Mouse (Mus musculus) kidney, postnatal 4 days (tissue): ENCODE results near the gene Ranbp2.

Experiments used
- DNase-seq, 2 experiments: peaks; one replicate each; pipeline ENCODE4 v3.0.0; 2021; ENCODE audit warnings: mixed read lengths in 2 of 2

Gene Ranbp2

GRCm38 (mm10) chr10:58446384-58447279 is at the start of gene Ranbp2:
Gene Ranbp2, plus strand, starts transcription at chr10:58446920.
- DNase-seq, result peak; percentile 99 to 100

DNA sequence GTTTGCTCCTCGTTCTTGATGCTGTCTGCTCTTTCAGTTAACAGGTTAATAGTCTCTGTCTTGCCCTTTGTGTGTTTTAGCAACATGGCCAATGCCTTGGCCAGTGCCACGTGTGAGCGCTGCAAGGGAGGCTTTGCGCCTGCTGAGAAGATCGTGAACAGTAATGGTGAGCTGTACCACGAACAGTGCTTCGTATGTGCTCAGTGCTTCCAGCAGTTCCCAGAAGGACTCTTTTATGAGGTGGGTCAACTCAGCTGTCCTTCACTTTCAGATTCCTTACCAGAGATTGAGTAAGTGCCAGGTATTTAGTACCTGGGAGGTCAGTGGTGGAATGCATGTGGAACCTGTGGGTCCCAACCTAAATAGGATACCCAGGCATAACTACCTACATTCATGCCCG is 47.8 kb upstream of the Ranbp2 start:
- DNase-seq, result no peak

GRCm38 (mm10) chr10:58401838-58402237 is 44.9 kb upstream of the Ranbp2 start:
- no peak for DNase-seq

- DNase-seq, result no peak
These were observed 42.1 kb upstream of the Ranbp2 start for GRCm38 (mm10) chr10:58404639-58405038.

- peak in 1 of 2 experiments; percentile 13 for DNase-seq
These were observed 41.3 kb upstream of the Ranbp2 start for GRCm38 (mm10) chr10:58405285-58405948.

- peak in 1 of 2 experiments; percentile 42 for DNase-seq
These were observed 40.8 kb upstream of the Ranbp2 start for GRCm38 (mm10) chr10:58405949-58406305.

GRCm38 (mm10) chr10:58412331-58412730 is 34.4 kb upstream of the Ranbp2 start:
- no peak for DNase-seq

DNA sequence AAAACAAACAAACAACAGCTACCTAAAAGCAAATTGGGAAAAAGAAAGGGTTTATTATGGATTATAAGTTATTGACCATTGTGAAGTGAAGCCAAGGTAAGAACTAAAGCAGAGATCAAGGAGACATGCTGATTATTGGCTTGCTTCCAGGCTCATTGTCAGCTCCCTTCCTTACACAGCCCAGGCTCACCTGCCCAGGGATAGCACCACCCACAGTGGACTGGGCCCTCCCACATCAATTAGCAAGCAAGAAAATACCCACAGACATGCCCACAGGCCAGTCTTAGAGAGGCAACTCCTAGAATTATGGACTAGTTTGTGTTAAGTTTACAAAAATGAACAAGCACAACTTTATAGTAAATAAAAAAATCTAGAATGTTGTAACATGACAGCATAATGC is 33.9 kb upstream of the Ranbp2 start:
- no peak for DNase-seq

DNA sequence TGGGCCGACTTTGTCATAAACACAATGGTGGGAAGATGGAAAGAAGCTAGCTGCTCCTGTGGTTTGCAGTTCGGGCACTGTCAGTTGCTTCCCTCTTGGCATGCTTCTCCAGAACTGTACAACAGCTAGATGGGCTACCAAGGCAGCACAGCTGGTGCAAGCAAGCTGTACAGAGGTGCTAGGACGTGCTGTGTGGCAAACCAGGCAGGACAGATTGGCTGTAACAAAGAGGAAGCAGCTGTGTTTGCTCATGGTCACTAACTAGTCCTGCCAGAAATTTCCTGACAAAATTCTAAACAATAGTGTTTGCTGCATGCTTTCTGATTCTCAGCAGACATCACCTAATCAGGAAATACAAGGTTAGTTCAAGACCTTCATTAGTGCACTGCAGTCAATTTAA is 30.0 kb upstream of the Ranbp2 start:
- DNase-seq, result peak in 1 of 2 experiments; percentile 10

DNA sequence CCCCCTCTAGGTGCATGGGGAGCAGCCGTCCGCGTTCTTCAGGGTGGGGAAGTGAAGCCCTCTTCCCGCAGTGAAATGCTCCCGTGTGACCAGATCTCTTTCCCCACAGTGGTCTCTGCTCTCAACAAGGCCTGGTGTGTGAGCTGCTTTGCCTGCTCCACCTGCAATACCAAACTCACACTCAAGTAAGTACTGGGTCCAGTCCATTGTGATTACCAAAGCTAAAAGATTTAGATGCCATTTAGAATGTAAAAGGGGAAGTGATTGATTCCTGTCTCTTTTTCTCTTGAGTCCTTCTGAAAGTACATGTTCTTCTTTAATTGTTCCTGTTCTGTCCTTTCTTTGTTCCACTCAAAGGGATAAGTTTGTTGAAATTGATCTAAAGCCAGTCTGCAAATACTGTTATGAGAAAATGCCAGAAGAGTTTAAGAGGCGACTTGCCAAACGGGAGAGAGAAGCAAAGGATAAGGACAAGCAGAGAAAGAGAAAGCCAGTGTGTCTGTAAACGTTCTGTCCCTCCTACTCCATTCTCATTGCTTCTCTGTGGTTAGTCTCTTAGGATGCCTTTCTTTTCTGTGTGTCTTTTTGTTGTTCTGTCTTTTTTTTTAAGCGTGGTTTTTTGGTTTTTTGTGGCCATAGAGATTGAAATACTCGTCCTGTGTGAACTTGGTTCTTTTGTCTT is 28.3 kb upstream of the Ranbp2 start:
- no peak for DNase-seq

DNA sequence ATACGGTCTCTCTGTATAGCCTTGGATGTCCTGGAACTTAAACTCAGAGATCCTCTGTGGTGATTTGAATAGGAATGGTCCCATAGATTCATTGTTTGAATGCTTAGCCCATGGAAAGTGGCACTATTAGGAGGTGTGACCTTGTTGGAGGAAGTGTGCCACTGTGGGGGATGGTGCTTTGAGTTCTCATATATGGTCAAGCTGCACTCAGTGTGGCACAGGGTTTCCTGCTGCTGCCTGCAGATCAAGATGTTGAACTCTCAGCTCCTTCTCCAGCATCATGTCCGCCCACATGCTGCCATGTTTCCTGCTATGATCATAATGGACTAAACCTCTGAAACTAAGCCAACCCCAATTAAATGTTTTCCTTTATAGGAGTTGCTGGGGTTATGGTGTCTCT is 18.8 kb upstream of the Ranbp2 start:
- no peak for DNase-seq

DNA sequence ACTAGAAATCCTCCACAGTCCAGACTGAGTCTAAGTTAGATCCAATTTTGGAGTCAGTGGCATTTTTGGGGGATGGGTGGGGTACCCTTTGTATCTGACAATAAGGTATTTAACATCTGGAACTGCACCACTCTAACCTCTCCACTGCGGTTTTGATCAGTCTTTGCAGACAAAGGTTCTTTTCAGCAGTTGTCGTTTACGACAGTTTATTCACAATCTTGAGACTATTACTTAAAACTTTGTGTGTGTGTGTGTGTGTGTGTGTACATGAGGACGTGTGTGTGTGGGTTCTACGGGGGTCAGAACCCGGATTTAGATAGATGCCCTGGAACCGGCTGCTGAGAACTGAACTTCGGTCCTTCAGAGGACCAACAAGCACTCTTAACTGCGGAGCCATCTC is 870 bp upstream of the Ranbp2 start:
- DNase-seq, result peak in 1 of 2 experiments; percentile 35

DNA sequence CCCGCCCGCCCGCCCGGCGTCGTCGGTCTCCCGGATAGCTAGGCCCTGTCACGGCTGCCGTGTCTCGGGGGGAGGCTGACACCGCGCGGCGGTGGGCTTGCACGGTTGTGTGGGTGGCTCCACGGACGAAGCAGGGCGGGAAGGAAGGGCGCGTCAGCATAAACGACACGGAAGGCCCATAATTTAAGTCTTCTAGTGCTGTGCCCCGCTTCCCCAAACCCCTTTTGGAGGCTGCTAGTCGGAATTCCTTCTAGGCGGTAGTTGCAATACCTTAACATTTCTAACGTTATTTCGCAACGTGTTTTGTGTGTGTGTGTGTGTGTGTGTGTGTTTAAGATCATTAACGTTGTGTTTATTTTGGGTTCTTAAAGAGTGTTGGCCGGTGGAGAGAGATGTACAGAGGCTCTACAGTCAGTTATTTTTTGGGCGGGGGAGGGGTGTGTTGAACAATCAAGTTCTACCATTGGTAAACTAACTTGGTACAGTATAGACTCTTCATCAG is 611 bp downstream of the Ranbp2 start:
- no peak for DNase-seq

DNA sequence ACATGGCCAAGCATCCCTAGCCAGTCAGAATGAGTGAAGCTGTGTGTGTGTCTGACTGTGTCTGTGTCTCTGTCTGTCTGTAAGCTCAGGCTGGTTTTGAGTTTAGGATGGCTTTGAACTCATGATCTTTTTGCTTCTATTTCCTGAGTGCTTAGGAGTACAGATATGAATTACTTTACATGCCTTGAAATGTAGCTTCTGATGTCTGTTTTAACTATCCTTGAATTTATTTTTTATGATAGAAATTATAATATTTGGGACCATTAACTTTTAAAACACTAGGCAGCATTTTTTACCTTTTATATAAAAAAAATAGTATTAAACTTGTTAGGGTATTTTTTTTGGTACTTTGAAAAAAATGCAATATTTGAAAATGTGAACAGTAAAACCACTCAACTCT is 4.9 kb downstream of the Ranbp2 start:
- no peak for DNase-seq

DNA sequence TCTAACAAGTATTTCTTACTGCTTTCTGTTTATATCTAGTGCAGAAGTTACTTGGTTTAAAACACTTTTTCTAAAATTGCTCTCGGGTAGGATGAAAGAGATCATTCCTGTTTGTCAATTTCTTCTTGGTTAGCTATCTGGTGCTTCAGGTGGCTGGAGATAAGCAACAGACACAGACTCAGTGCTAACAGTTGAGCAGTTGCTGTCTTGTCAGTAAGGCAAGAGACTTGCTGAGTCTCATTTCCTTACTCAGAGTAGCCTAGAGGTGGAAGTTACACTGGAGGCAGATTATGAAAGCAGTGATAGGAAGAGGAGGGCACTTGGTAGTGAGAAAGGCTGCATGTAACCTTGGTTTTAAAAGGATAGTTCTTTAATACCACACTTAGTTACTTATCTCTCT is 5.5 kb downstream of the Ranbp2 start:
- DNase-seq, result no peak

DNA sequence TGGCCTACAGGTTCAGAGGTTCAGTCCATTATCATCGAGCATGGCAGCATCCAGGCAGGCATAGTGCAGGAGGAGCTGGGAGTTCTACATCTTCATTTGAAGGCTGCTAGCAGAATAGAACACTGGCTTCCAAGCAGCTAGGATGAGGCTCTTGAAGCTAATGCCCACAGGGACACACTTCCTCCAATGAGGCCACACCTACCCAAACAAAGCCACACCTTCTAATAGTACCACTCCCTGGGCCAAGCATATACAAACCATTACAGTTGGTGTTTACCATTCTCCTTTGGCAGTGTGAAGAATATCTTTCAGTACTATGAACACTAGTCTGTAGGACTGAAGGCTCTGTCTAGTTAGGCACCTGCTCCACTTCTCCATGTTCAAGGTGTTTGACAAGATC is 13.2 kb downstream of the Ranbp2 start:
- no peak for DNase-seq

- no peak for DNase-seq
These were observed 30.5 kb downstream of the Ranbp2 start for GRCm38 (mm10) chr10:58477086-58477755.

DNA sequence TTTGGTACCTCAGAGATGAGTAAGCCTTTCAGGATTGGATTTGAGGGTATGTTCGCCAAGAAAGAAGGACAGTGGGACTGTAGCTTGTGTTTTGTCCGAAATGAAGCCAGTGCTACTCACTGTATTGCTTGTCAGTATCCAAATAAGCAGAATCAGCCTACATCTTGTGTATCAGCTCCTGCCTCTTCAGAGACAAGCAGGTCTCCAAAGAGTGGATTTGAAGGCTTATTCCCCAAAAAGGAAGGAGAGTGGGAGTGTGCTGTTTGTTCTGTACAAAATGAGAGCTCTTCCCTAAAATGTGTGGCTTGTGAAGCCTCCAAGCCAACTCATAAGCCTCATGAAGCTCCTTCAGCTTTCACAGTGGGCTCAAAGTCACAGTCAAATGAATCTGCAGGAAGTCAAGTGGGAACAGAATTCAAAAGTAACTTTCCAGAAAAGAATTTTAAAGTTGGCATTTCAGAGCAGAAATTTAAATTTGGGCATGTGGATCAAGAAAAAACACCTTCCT is 31.4 kb downstream of the Ranbp2 start:
- no peak for DNase-seq

GRCm38 (mm10) chr10:58479954-58480490 is 33.3 kb downstream of the Ranbp2 start:
- DNase-seq, result no peak

GRCm38 (mm10) chr10:58491031-58491430 is 44.3 kb downstream of the Ranbp2 start:
- no peak for DNase-seq

- no peak for DNase-seq
These were observed 48.9 kb downstream of the Ranbp2 start for GRCm38 (mm10) chr10:58495637-58496036.

- no peak for DNase-seq
These were observed 50.0 kb downstream of the Ranbp2 start for GRCm38 (mm10) chr10:58496732-58497131.
